Mouse (Mus musculus) MEL (cell line): ENCODE data around the gene Cyp2c29. TPM values are rescaled to one million over a fixed set of nuclear protein-coding genes. Genes with fewer than 3 reads are reported as not detected.
"Not testable (repeated sequence)": the region's sequence is repeated elsewhere in the genome, so short reads cannot be mapped to it uniquely, and the experiment has no call there.

Experiments used
- DNase-seq: peaks from one replicate; pipeline ENCODE4 v3.0.0; 2011; ENCODE audit warnings: low read depth, low spot score
- H3K27ac ChIP-seq: 2 replicates; pipeline ENCODE4 v1.5.1; 2012; ENCODE audit warnings: low read depth, mild to moderate bottlenecking, control low read depth, low read length, moderate library complexity; ENCODE audit not compliant: control insufficient read depth
- H3K27me3 ChIP-seq, 2 experiments: fragments of 150-350 bp in 1 of 2; sonication (generic) in 1 of 2; 2 replicates each; pipeline ENCODE4 v1.6.1; 2012; ENCODE audit warnings: low read length in 2 of 2, mild to moderate bottlenecking in 2 of 2, improper control_type of control experiment in 1 of 2, moderate library complexity in 1 of 2; ENCODE audit not compliant: insufficient read depth in 2 of 2, control insufficient read depth in 1 of 2
- H3K36me3 ChIP-seq, 2 experiments: 2 replicates each; pipeline ENCODE4 v1.6.1; 2012 to 2014; ENCODE audit warnings: low read length in 2 of 2, improper control_type of control experiment in 1 of 2, inconsistent platforms in 1 of 2, mild to moderate bottlenecking in 1 of 2; ENCODE audit not compliant: insufficient read depth in 2 of 2, control insufficient read depth in 1 of 2
- H3K4me1 ChIP-seq, 2 experiments: fragments of 150-350 bp in 1 of 2; sonication (generic) in 1 of 2; 2 replicates each; pipeline ENCODE4 v1.6.1; 2012; ENCODE audit warnings: low read length in 2 of 2, improper control_type of control experiment in 1 of 2, mild to moderate bottlenecking in 1 of 2; ENCODE audit not compliant: insufficient read depth in 2 of 2, control insufficient read depth in 1 of 2
- H3K4me3 ChIP-seq, 2 experiments: fragments of 150-350 bp in 1 of 2; sonication (generic) in 1 of 2; 2 replicates each; pipeline ENCODE4 v1.5.1; 2012; ENCODE audit warnings: low read depth in 2 of 2, low read length in 2 of 2, mild to moderate bottlenecking in 2 of 2, moderate library complexity in 2 of 2, control low read depth in 1 of 2, improper control_type of control experiment in 1 of 2; ENCODE audit not compliant: control insufficient read depth in 1 of 2, insufficient read depth in 1 of 2
- H3K79me2 ChIP-seq: 2 replicates; pipeline ENCODE4 v1.6.1; 2012; ENCODE audit warnings: mild to moderate bottlenecking, low read length, moderate library complexity; ENCODE audit not compliant: control insufficient read depth, poor library complexity, insufficient read depth
- H3K9ac ChIP-seq: 2 replicates; pipeline ENCODE4 v1.6.1; 2012; ENCODE audit warnings: low read depth, mild to moderate bottlenecking, control low read depth, low read length, moderate library complexity; ENCODE audit not compliant: control insufficient read depth, poor library complexity, severe bottlenecking
- H3K9me3 ChIP-seq: fragments of 150-350 bp; sonication (generic); replicated peaks from 2 replicates; pipeline ENCODE4 v1.6.1; 2012; ENCODE audit warnings: mild to moderate bottlenecking, low read length, improper control_type of control experiment, moderate library complexity; ENCODE audit not compliant: insufficient read depth
- BHLHE40 ChIP-seq: IDR thresholded peaks from 2 replicates; pipeline ENCODE4 v1.6.1; 2012; ENCODE audit warnings: low read depth, mild to moderate bottlenecking, inconsistent platforms, low read length, improper control_type of control experiment, borderline replicate concordance
- EP300 ChIP-seq, 2 experiments: IDR thresholded peaks; 2 replicates each; pipeline ENCODE4 v1.6.1; 2011; ENCODE audit warnings: improper control_type of control experiment in 2 of 2, low read length in 2 of 2, low read depth in 1 of 2, mild to moderate bottlenecking in 1 of 2
- GATA1 ChIP-seq: IDR thresholded peaks from 2 replicates; pipeline ENCODE4 v1.6.1; 2011; ENCODE audit warnings: low read depth, low read length, improper control_type of control experiment
- HCFC1 ChIP-seq: IDR thresholded peaks from 2 replicates; pipeline ENCODE4 v1.6.1; 2012; ENCODE audit warnings: low read depth, mild to moderate bottlenecking, inconsistent platforms, low read length, improper control_type of control experiment, moderate library complexity
- KAT2A ChIP-seq: conservative IDR thresholded peaks from 2 replicates; pipeline ENCODE4 v1.6.1; 2012; ENCODE audit warnings: low read depth, low read length, improper control_type of control experiment, inconsistent platforms
- MAFK ChIP-seq: IDR thresholded peaks from 2 replicates; pipeline ENCODE4 v1.6.1; 2011; ENCODE audit warnings: low read depth, mild to moderate bottlenecking, low read length, improper control_type of control experiment, borderline replicate concordance
- MAX ChIP-seq: IDR thresholded peaks from 2 replicates; pipeline ENCODE4 v1.6.1; 2011; ENCODE audit warnings: low read length, improper control_type of control experiment
- MEF2A ChIP-seq: IDR thresholded peaks from 2 replicates; pipeline ENCODE4 v1.6.1; 2014; ENCODE audit warnings: low read depth, mild to moderate bottlenecking, inconsistent platforms, low read length, improper control_type of control experiment; ENCODE audit not compliant: poor library complexity, insufficient replicate concordance, severe bottlenecking; ENCODE audit errors: extremely low read depth
- MYB ChIP-seq: IDR thresholded peaks from 2 replicates; pipeline ENCODE4 v1.6.1; 2011; ENCODE audit warnings: mild to moderate bottlenecking, low read depth, low read length, improper control_type of control experiment
- MYC ChIP-seq: IDR thresholded peaks from 2 replicates; pipeline ENCODE4 v1.6.1; 2011; ENCODE audit warnings: low read depth, mild to moderate bottlenecking, low read length, improper control_type of control experiment, moderate library complexity
- NRF1 ChIP-seq: IDR thresholded peaks from 2 replicates; pipeline ENCODE4 v1.6.1; 2014; ENCODE audit warnings: low read depth, mild to moderate bottlenecking, inconsistent platforms, low read length, improper control_type of control experiment, moderate library complexity; ENCODE audit not compliant: poor library complexity, insufficient read depth, severe bottlenecking
- POLR2AphosphoS2 ChIP-seq: IDR thresholded peaks from 2 replicates; pipeline ENCODE4 v1.6.1; 2011; ENCODE audit warnings: low read length, improper control_type of control experiment
- RAD21 ChIP-seq: IDR thresholded peaks from 2 replicates; pipeline ENCODE4 v1.6.1; 2011; ENCODE audit warnings: mild to moderate bottlenecking, low read depth, low read length, improper control_type of control experiment
- SMC3 ChIP-seq: IDR thresholded peaks from 2 replicates; pipeline ENCODE4 v1.6.1; 2011; ENCODE audit warnings: low read depth, low read length, improper control_type of control experiment
- TAL1 ChIP-seq: IDR thresholded peaks from 2 replicates; pipeline ENCODE4 v1.6.1; 2012; ENCODE audit warnings: mild to moderate bottlenecking, inconsistent platforms, low read length, moderate library complexity, mixed read lengths
- TBP ChIP-seq: IDR thresholded peaks from 2 replicates; pipeline ENCODE4 v1.8.0; 2011; ENCODE audit warnings: low read depth, low read length, improper control_type of control experiment
- UBTF ChIP-seq: IDR thresholded peaks from 2 replicates; pipeline ENCODE4 v1.6.1; 2012; ENCODE audit warnings: low read depth, mild to moderate bottlenecking, inconsistent platforms, low read length, improper control_type of control experiment, moderate library complexity, borderline replicate concordance; ENCODE audit not compliant: insufficient read depth
- USF1 ChIP-seq: IDR thresholded peaks from 2 replicates; pipeline ENCODE4 v1.6.1; 2014; ENCODE audit warnings: low read depth, mild to moderate bottlenecking, inconsistent platforms, low read length, improper control_type of control experiment, moderate library complexity
- ZC3H11A ChIP-seq: IDR thresholded peaks from 2 replicates; pipeline ENCODE4 v1.6.1; 2012; ENCODE audit warnings: low read depth, mild to moderate bottlenecking, inconsistent platforms, low read length, improper control_type of control experiment
- ZMIZ1 ChIP-seq: IDR thresholded peaks from 2 replicates; pipeline ENCODE4 v1.6.1; 2012; ENCODE audit warnings: low read depth, mild to moderate bottlenecking, inconsistent platforms, low read length, improper control_type of control experiment, moderate library complexity
- ZNF384 ChIP-seq: IDR thresholded peaks from 2 replicates; pipeline ENCODE4 v1.6.1; 2012; ENCODE audit warnings: low read depth, mild to moderate bottlenecking, inconsistent platforms, low read length, improper control_type of control experiment
- polyA plus RNA-seq, 2 experiments: library from polyadenylated mRNA; stranded (reverse) in 1 of 2; unstranded in 1 of 2; fragments of >175 nt in 1 of 2; fragments of >200 nt in 1 of 2; gene quantifications; 2 replicates each; pipeline versions ENCODE4 v1.2.1 to v1.2.4; 2012; ENCODE audit warnings: low replicate concordance in 2 of 2, low read depth in 1 of 2; ENCODE audit not compliant: insufficient read length in 2 of 2, insufficient read depth in 1 of 2, missing spikeins in 1 of 2
- total RNA-seq: library from RNA; depleted of rRNA; stranded (reverse); fragments of 300-350 nt; gene quantifications from 2 replicates; pipeline ENCODE4 v1.2.3, GENCODE M21; 2012; rRNA removed

Gene Cyp2c29
- total RNA-seq (not detected in 2 replicates), polyA plus RNA-seq (not detected)

DNA sequence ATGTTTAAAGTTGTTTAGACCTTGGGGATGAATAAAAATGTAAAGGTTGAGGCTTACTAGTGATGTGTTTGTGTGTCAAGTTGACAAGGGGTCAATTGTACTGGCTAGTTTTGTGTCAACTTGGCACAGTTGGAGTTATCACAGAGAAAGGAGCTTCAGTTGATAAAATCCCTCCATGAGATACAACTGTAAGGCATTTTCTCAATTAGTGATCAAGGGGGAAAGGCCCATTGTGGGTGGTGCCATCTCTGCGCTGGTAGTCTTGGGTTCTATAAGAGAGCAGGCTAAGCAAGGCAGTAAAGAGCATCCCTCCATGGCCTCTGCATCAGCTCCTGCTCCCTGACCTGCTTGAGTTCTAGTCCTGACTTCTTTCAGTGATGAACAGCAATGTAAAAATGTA lies at the start of gene Cyp2c29:
TSS of gene Cyp2c29 (plus strand) at position 301 of the 400 bp plus-strand sequence.
- H3K9me3 ChIP-seq, H3K9ac ChIP-seq, DNase-seq, H3K36me3 ChIP-seq, H3K27me3 ChIP-seq, H3K79me2 ChIP-seq, H3K4me1 ChIP-seq, H3K4me3 ChIP-seq, H3K27ac ChIP-seq: not testable (repeated sequence)

DNA sequence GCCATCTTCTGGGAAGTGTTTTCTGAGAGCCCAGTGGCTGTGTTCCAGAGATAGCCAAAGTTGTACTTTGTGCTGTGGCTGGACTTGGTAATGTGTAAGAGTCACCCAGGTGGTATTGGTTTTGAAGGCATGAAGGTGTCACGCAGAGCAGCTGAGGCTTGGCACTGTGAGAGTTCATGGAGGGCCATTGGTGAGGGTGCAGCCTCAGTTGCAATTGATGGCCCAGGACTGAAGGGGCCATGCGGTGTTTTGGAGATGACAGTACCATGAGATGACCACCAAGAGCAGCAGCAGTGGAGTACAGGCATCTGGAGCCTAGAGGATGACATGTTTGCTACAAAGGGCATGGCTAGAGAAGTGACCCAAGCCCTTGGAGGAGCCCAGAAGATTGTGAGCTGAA lies 2.2 kb upstream of the Cyp2c29 start:
- H3K79me2 ChIP-seq, H3K4me1 ChIP-seq, H3K4me3 ChIP-seq, DNase-seq, H3K36me3 ChIP-seq, H3K27ac ChIP-seq, H3K9me3 ChIP-seq, H3K9ac ChIP-seq, H3K27me3 ChIP-seq: not testable (repeated sequence)

DNA sequence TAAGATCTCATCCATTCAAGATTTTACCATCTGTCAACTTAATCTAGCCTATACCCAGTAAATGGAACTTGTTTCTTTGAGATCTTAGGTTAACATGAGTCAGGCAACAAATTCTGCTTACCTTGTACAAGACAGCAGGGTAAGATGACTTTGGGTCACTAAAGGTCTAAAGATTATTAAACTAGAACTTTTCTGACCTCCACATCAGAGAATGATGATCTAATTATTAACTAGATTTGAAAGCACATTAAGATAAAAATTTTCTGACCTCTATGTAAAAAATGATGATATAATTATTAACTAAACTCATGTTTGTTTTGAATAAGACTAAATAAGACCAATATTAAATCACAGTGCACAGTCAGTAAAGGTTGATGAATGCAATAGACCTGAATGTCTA lies 13.6 kb downstream of the Cyp2c29 start:
- H3K27ac ChIP-seq, result no peak overlapping the region
- TF ChIP-seq HCFC1 (no peak), POLR2AphosphoS2 (no peak), MAFK (no peak), GATA1 (no peak), EP300 (IDR thresholded peaks at IDR 0.05; ENCODE audit: low read depth in 1 of 2, low read length in 2 of 2) (no peak)
- TF ChIP-seq, all 39 proteins: peak for 0
- Histone ChIP-seq H3K9me3 (no peaks in the 10 kb centered on the region), H3K27me3 (no peaks in the 10 kb centered on the region), H3K36me3 (no peaks in the 10 kb centered on the region), H3K4me1 (no peaks in the 10 kb centered on the region), H3K9ac (no peak overlapping the region), H3K79me2 (no peaks in the 10 kb centered on the region), H3K4me3 (no peak overlapping the region)
- DNase-seq, result no peak

GRCm38 (mm10) chr19:39285637-39286036 lies 16.4 kb downstream of the Cyp2c29 start:
- Histone ChIP-seq H3K9ac (no peak overlapping the region), H3K27ac (no peak overlapping the region), H3K4me1 (no peaks in the 10 kb centered on the region), H3K27me3 (no peaks in the 10 kb centered on the region), H3K79me2 (no peaks in the 10 kb centered on the region), H3K4me3 (no peak overlapping the region), H3K36me3 (no peaks in the 10 kb centered on the region), H3K9me3 (no peaks in the 10 kb centered on the region)
- no peak for DNase-seq
- TF ChIP-seq TAL1, result no peak
- no peak for TF ChIP-seq TBP
- TF ChIP-seq ZNF384, result no peak
- no peak for TF ChIP-seq MAX
- TF ChIP-seq NRF1, result no peak
- no peak for TF ChIP-seq KAT2A
- no peak for TF ChIP-seq MYC
- TF ChIP-seq ZMIZ1, result no peak
- TF ChIP-seq SMC3, result no peak
- no peak for TF ChIP-seq USF1
- no peak for TF ChIP-seq MYB
- TF ChIP-seq RAD21, result no peak
- TF ChIP-seq ZC3H11A, result no peak
- TF ChIP-seq HCFC1, result no peak
- no peak for TF ChIP-seq BHLHE40
- no peak for TF ChIP-seq MEF2A
- no peak for TF ChIP-seq UBTF
